Mouse (Mus musculus): Measurements from ENCODE around the gene Stx17.
A peak's percentile ranks its signal among the peaks of the same experiment; 100 is the strongest.

Stx17 gene

GRCm38 (mm10) chr4:48124773-48125469 is at the start of gene Stx17:
Gene Stx17, plus strand, starts transcription at chr4:48124915.
- peak; percentile 62 for DNase-seq (ENCODE audit: low read depth, low spot score)

- peak; percentile 13 for DNase-seq (ENCODE audit: low read depth, low spot score)
Measured at GRCm38 (mm10) chr4:48076693-48077471, 47.8 kb upstream of the Stx17 start.

- DNase-seq (ENCODE audit: low read depth, low spot score) = no peak
Measured at GRCm38 (mm10) chr4:48078213-48078612, 46.5 kb upstream of the Stx17 start.

DNA sequence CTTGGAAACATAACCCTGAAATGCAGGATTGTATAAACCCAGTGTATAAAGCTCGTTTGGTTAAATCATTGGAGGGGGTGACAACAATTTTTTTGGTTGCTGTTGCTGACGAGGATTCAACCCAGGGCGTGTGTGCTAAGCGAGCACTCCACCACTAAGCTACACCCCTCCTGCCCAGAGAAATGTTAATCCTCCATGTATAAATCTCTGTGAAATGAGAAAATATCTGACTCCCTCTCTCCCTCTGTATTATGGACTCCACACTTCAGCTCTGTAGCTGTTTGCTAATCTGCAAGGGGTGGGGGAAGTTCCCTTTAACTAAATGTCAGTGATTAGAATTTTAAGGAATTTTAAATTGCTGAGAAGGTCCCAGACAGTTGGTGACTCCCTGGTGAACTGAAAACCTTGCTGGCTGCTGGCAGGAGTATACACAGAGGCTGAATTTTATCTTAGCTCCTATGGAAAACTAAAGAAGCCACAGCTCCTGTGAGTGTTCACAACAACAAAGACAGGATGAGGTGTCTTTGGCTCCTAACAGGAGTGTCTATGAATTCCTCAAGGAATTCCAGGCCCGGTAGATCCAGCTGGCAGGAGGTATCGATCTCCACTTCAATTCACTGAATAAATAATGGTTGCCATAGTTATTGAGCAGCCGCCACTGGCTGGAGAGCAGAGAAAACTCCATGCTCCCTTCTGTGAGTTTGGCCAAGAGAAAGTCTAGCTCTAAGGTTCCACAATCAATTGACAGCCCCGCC is 45.3 kb upstream of the Stx17 start:
- no peak for DNase-seq (ENCODE audit: low read depth, low spot score)

DNA sequence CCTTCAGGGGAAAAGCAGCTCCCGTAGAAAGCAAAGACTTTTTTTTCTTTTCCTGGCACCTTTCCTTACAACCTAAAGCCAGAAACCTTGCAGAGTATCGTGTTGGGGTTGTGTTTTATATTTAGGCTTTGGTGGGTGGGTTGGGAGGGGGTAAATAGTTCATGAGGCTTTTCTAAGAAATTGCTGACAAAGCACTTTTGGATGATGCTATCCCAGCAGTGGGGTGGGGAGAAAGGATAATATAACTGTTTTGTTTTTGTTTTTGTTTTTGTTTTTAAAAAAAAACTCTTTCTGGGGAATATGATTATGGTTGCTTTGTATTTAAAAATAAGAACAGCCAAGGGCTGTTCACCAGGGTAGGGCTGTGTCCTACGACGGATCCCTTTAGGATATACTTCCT is 41.3 kb upstream of the Stx17 start:
- no peak for DNase-seq (ENCODE audit: low read depth, low spot score)

- DNase-seq (ENCODE audit: low read depth, low spot score) = no peak
Measured at GRCm38 (mm10) chr4:48086609-48087008, 38.1 kb upstream of the Stx17 start.

- no peak for DNase-seq (ENCODE audit: low read depth, low spot score)
Measured at GRCm38 (mm10) chr4:48087497-48087896, 37.2 kb upstream of the Stx17 start.

- DNase-seq (ENCODE audit: low read depth, low spot score) = no peak
Measured at GRCm38 (mm10) chr4:48093221-48093620, 31.5 kb upstream of the Stx17 start.

- DNase-seq (ENCODE audit: low read depth, low spot score) = no peak
Measured at GRCm38 (mm10) chr4:48100217-48100616, 24.5 kb upstream of the Stx17 start.

DNA sequence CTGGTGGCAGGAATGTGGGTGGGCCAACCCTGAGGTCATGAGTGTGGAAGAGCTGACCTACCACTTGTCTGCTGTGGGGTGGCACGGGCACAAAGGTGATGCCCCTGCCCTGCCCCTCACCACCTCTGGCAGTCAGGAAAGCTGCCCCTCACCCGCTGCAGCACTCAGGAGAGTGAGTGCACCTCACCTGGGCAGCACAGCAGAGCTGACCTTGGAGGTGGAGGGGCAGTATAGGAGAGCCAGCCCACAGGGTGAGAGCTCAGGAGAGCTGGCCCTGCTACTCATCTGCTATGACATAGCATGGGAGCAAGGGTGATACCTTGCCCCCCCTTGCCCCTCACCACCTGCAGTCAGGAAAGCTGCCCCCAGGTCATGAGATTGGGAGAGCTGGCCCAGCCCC is 22.7 kb upstream of the Stx17 start:
- DNase-seq (ENCODE audit: low read depth, low spot score) = no peak

GRCm38 (mm10) chr4:48105387-48105786 is 19.3 kb upstream of the Stx17 start:
- no peak for DNase-seq (ENCODE audit: low read depth, low spot score)

- no peak for DNase-seq (ENCODE audit: low read depth, low spot score)
Measured at GRCm38 (mm10) chr4:48107086-48107485, 17.6 kb upstream of the Stx17 start.

DNA sequence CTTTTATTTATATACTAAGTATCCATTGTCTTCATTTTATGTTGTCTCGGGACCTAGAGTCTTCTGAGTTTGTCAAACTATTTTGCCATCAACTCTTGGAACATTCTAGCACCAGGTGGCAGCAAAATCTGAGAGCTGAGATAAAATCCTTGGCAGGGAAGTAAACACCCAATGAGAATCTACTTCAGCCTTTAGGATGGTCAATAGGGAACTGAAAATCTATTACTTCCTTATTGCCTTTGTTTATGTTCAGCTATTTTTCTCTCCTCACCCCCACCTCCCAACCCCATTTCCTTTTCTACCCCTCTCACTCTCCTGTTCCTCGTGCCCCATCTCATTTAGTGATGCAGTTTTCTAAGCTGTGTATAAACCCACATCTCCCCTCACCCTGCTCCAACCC is 16.1 kb upstream of the Stx17 start:
- no peak for DNase-seq (ENCODE audit: low read depth, low spot score)

DNA sequence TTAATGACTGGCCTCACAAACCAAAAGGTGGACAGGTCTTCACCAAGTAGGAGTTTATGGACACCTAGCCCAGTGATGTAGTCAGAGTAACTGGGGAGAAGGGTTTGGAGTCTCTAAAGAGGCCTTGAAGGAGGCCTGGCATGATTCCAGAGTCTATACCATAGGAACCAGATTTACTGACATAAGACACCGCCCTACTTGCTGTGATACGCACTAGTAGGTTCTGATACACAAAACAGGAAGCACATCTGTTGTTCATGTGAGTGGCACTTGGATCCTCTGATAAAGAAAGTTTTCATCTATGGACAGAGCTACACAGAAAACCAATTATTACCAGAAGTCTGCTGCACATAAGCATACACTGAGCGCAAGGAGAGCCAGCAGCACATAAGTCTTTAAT is 14.4 kb upstream of the Stx17 start:
- no peak for DNase-seq (ENCODE audit: low read depth, low spot score)

GRCm38 (mm10) chr4:48116191-48116590 is 8.5 kb upstream of the Stx17 start:
- DNase-seq (ENCODE audit: low read depth, low spot score) = no peak

DNA sequence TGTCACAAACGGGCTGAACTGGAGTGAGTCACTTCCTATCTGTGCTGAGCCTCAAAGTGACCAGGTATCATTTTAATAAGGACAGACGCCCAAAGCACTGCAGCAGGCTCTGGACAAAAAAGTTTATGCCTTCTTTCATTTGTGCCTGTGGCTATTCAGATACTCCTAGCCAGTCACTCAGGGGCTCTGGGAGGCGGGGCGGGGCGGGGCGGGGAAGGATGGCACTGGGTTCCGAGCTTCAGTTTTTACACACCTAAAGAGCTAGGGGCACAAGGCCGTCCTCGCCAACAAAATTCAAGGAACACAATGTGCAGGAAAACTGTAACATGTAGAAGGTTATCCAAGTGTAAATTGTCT is 321 bp upstream of the Stx17 start:
- DNase-seq (ENCODE audit: low read depth, low spot score) = no peak

GRCm38 (mm10) chr4:48130314-48130713 is 5.6 kb downstream of the Stx17 start:
- DNase-seq (ENCODE audit: low read depth, low spot score) = no peak

- no peak for DNase-seq (ENCODE audit: low read depth, low spot score)
Measured at GRCm38 (mm10) chr4:48131606-48132005, 6.9 kb downstream of the Stx17 start.

GRCm38 (mm10) chr4:48132721-48133120 is 8.0 kb downstream of the Stx17 start:
- DNase-seq (ENCODE audit: low read depth, low spot score) = no peak

GRCm38 (mm10) chr4:48149492-48149891 is 24.8 kb downstream of the Stx17 start:
- no peak for DNase-seq (ENCODE audit: low read depth, low spot score)

DNA sequence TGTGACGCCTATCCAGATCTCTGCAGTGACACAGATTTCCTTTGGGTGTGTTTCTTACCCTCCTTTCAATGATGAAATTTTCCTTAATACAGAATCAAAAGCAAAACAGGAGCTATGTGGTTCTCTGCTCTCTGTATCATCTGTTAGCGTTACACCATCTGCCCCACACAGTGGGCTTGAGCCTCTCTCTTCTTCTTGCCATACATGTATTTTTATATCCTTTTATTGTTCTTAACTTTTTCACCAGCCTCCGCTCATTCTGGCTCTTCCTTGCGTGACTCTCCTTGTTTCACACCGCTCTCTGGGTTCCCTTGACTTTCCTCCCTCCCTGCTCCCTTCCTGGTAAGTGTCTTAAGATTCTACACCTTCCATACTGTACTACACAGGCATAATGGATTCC is 28.5 kb downstream of the Stx17 start:
- DNase-seq (ENCODE audit: low read depth, low spot score) = no peak

DNA sequence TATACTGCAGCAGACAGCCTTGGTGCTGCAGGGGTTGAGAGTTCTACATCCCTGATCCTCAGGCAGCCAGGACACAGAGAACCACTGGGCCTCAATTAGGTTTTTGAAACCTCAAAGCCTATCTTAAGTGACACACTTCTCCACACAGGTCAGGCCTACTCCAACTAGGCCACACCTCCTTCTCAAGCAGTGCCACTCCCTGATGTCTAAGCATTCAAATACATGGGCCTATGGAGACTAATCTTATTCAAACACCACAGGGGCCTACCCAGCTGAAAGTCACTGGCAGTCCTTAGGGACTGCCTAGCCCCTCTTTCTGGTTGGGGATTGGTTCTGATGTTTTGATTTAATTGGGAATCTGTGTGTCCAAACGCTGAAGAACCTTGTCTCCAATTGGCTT is 31.1 kb downstream of the Stx17 start:
- no peak for DNase-seq (ENCODE audit: low read depth, low spot score)

- no peak for DNase-seq (ENCODE audit: low read depth, low spot score)
Measured at GRCm38 (mm10) chr4:48160386-48160785, 35.7 kb downstream of the Stx17 start.
